Mouse (Mus musculus): ENCODE results near the gene Cyp3a16.
"Not testable (repeated sequence)": the region's sequence is repeated elsewhere in the genome, so short reads cannot be mapped to it uniquely, and the experiment has no call there.

Gene Cyp3a16

DNA sequence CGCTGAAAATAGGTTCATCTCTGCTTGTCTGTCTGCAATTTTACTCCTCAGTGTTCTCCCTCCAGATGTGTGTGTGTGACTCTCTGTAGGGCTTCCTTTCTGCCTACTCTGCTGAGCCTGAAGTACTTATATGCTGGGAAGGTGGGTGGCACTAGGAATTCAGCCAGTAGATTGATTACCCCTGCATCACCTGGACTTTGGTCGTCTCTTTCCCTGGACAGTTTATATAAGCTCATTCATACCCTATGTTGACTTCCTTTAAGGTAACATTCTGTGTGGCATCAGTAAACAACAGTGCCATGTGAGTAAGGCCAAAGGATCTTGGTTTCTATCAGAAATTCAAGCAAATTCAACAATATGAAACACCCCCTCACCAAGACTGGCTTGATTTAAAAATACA lies at the start of gene Cyp3a16:
Gene Cyp3a16 (minus strand): TSS at position 101 of the 400 bp plus-strand sequence.
- not testable (repeated sequence) for DNase-seq

DNA sequence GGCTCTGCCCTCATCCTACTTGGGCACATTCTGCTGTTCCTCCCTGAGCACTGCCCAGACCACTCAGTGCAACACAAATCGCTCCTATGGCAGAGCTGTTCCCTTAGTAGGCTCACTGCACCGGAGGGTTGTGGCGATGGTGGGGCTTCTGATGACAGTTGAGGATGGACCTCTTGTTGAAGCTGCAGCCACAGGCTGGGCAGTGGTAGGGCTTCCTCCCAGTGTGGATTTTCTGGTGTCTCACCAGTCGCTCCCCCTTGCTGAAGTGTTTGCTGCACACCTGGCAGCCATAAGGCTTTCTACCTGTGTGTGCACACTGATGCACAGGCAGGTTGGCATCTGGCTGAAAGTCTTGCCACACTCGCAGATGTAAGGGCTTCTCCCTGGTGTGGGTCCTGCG lies 20.8 kb upstream of the Cyp3a16 start:
- DNase-seq = no peak

- no peak for DNase-seq
These were observed 5.0 kb downstream of the Cyp3a16 start for GRCm38 (mm10) chr5:145464304-145465088.

DNA sequence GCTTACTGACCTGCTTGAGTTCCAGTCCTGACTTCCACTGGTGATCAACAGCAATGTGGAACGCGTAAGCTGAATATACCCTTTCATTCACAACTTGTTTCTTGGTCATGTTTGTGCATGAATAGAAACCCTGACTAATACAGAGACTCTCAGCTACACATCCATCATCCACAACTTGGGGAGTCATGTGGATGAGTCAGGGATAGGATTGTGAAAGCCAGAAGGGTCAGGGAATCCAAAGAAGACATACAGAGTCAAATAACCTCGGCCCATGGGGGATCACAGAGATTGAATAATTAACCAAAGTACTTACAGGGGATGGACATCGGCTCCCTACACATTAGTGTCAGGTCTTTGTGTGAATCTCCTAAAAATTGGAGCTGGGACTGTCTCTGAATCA lies 7.2 kb downstream of the Cyp3a16 start:
- DNase-seq = no peak

DNA sequence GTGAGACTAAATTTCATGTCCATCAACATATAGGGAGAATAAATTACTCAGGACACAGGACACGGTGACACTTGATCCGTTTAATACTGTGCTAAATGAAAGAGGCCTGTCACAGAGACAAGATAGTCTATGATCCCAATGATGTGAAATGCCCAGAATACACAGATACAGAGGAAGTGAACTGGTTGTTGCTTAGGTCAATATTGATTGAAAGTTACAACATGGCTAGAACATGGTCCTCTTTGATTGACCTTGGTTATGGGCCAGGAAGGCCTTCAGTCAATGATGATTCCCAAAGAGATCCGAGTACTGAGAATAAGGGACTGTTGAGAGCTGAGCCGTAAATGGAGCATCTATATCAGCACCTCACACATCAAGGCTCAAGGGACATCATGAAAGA lies 15.1 kb downstream of the Cyp3a16 start:
- no peak for DNase-seq

DNA sequence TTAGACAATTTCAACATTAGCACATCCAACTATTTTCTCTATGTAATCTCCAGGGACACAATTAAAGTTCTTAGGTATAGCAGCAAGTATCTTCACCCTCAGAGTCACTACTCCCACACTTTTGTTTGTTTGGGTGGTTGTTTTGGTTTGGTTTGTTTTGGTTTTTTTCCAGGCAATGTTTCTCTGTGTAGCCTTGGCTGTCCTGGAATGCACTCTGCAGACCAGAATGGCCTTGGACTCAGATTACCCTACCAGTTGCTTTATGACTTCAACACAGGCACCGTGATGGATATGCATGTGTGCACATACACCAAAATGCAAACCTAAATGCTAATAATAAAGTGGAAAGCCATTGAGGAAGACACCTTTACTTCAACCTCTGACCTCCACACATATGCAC lies 35.8 kb downstream of the Cyp3a16 start:
- no peak for DNase-seq

- no peak for DNase-seq
These were observed 38.5 kb downstream of the Cyp3a16 start for GRCm38 (mm10) chr5:145431004-145431403.

- DNase-seq = no peak
These were observed 47.2 kb downstream of the Cyp3a16 start for GRCm38 (mm10) chr5:145422287-145422686.

DNA sequence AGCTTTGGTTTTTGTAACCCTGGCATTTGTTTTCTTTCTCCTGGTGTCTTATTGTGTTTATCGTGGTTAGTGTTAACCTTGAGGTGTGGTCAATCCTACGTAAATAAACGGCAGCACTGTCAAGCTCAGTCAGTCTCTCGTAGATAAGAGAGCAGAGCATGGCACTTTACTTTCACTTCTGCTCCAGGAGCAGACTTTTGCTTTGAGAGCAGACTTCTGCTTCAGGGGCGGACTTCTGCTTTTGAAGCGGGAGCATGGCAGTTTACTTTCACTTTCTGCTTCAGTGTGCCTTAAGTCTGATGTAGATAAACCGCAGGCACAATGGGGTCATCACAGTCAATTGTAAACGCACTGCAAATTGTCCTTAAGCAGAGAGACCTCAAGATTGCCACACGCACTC lies 54.1 kb downstream of the Cyp3a16 start:
- DNase-seq = not testable (repeated sequence)
